Mouse (Mus musculus): Measurements from ENCODE around the gene Msmb.
"Not testable (repeated sequence)": the region's sequence is repeated elsewhere in the genome, so short reads cannot be mapped to it uniquely, and the experiment has no call there.

The Msmb gene

DNA sequence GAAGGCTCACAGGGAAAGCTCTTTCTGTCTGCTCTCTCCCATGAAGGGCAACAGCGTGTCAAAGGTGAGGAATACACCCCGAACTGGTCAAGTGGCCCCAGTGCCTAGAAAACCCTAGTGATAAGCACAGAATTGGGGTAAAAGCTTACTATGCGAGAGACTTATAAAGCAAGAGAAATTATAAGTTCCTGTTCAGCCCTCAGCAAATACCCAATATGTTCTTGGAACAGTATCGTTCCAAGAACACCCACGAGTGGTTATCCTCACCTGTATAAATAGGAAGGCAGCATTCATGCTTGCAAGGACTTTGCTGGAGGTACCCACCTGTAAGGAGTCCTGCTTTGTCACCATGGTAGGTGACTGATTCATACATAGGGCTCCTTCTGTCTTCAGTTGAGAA lies at the start of gene Msmb:
TSS of gene Msmb (plus strand) at position 301 of the 400 bp plus-strand sequence.
- in situ Hi-C loops (cut with MboI; ENCODE audit: unreplicated experiment in 2 of 2), result no loop called here

DNA sequence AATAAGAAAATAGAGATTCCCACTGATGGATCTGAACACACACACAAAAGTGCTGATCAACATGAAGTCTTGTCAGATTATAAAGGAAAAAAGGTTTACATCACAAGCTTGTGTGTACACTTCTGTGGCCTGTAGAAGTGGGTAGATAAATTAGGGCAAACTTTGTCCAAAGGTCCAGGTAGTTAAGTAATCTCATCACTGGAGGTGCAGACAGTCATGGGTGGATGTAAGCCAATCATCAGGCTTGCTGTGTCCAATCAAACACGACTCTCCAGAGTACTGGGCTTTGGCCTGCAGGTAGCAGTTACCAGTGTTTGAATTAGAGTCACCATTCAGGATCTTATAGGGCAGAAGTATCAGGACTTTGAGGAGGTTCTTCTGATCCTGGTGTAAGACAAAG lies 48.8 kb upstream of the Msmb start:
- in situ Hi-C loops (cut with MboI; ENCODE audit: unreplicated experiment in 2 of 2), result loop anchor here in 1 of 2 experiments (25.0 kb wide), 2 partner anchors 756 to 881 kb away; partner anchors contain the start of genes Capn7, Nisch, Sema3g and Tnnc1

DNA sequence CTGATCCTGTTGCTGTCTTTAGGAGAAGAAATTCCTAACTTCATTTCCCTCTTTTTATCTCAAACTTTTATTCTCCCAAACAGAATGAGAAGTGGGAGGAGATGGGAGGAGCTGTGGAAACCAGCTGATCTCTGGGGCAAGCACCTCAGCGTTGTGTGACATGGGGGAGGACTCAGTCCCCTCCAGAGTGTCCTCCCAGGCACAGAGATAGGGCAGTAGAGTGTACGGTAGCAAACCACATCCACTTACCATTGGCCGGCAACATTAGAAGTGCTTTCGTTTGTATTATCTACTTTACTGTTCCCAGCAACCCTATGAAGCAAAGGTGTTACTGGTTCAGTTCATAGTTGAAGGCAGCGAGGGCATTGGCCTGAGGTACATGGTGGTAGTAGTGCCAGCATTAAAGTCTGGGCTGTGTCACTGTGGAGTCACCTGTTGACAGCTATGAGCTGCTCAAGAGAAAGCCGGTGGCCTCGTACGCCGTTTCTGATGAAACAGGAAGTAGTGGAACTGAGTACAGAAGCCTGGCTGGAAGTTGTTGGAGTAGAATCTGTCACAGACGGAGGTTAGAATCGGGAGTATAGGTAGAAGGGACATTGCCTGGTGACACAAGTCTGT lies 48.2 kb upstream of the Msmb start:
- in situ Hi-C loops (cut with MboI; ENCODE audit: unreplicated experiment in 2 of 2), result loop anchor here in 1 of 2 experiments (25.0 kb wide), 2 partner anchors 756 to 881 kb away; partner anchors contain the start of genes Capn7, Nisch, Sema3g and Tnnc1

DNA sequence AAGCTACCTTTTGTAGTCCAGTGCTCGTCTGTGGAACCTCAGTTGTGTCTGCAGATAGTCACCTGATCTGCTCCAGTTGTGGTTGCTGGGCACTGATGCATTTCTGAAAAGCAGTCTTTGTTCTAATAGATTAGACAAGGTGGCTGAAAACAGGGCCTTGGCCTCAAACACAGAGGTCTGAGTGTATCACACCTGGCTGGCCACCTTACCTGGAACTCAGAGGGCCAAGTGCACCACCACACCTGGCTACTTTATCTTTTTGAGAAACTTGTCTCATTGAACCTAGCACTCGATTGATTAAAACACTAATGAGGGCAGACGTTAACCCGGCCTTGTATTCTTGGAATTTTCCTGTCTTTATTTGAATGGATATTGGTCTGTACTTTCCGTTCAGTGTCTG lies 46.2 kb upstream of the Msmb start:
- in situ Hi-C loops (cut with MboI; ENCODE audit: unreplicated experiment in 2 of 2), result loop anchor here in 1 of 2 experiments (25.0 kb wide), 2 partner anchors 758 to 883 kb away; partner anchors contain the start of genes Capn7, Nisch, Sema3g and Tnnc1

DNA sequence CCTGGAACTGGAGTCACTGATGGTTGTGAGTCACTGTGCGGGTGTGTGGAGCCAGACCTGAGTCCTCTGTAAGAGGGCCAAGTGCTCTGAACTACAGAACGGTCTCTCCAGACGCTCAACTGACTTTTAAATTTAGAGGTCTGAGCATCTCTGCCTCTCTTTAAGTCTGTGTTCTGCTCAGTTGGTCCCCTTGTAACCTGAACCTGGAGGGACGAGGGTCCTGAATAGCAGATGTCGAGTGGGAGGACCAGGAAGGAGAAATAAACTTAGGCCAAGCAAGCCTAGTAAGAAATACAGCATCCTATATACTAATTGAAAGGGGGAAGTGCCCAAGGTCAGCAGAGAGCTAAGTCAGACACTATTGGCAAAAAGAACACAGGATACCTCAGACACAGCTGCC lies 45.1 kb upstream of the Msmb start:
- in situ Hi-C loops (cut with MboI; ENCODE audit: unreplicated experiment in 2 of 2), result loop anchor here in 1 of 2 experiments (25.0 kb wide), 2 partner anchors 759 to 884 kb away; partner anchors contain the start of genes Capn7, Nisch, Sema3g and Tnnc1

DNA sequence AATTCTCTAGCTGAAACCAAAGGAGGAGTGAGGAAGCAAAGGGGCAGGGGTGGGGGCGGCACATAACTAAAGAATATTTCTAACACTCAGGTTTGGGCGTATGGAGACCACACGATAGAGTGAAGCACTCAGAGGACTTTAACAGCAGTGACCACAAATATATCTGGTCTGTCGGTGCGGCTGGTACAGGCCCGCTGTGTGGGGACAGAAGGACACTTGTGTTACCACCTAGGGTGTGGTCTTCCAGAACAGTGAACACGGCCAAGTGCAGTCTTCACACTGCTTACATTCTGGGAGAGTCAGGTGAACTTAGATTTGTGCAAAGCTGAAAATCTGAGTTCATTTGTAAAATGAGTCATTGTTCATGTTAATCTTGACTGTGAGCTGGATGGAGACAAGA lies 44.1 kb upstream of the Msmb start:
- in situ Hi-C loops (cut with MboI; ENCODE audit: unreplicated experiment in 2 of 2), result loop anchor here in 1 of 2 experiments (25.0 kb wide), 2 partner anchors 760 to 885 kb away; partner anchors contain the start of genes Capn7, Nisch, Sema3g and Tnnc1

DNA sequence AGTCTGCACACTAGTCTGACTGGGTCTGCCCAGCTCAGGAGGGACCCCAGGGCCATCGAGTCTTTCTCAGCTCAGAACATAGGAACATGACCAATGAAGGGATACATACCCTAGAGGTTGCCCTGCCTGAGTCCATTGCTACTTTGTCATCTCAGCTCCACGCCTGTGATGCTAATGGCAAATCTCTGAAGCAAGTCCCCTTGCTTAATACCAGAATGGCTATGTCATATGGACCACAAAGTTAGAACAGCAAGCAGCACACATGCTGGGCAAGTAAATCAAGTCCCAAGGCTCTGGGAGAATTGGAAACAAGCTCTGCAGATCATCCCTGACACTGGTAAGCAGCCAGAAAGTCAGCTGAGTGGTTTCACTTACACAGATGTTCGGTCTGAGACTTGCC lies 42.9 kb upstream of the Msmb start:
- in situ Hi-C loops (cut with MboI; ENCODE audit: unreplicated experiment in 2 of 2), result loop anchor here in 1 of 2 experiments (25.0 kb wide), 2 partner anchors 762 to 887 kb away; partner anchors contain the start of genes Capn7, Nisch, Sema3g and Tnnc1

DNA sequence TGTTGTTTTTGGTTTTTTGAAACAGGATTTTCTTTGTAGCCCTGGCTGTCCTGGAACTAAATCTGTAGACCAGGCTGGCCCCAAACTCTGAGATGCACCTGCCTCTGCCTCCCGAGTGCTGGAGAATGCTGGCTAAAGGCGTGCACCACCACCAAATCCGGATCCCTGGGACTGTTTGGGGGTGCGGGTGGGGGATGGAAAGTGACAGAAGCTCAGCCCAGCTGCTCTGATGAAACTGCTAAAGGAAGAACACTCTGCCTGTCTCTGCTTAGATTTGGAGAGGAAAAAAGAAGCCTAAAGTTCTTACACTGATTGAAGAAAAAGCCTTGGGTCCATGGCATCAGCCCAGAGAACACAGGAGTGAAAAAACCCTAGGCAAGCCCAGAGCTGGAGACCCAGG lies 38.3 kb upstream of the Msmb start:
- in situ Hi-C loops (cut with MboI; ENCODE audit: unreplicated experiment in 2 of 2), result loop anchor here in 1 of 2 experiments (25.0 kb wide), 1 partner anchor 384 kb away; no protein-coding TSS in a partner anchor

DNA sequence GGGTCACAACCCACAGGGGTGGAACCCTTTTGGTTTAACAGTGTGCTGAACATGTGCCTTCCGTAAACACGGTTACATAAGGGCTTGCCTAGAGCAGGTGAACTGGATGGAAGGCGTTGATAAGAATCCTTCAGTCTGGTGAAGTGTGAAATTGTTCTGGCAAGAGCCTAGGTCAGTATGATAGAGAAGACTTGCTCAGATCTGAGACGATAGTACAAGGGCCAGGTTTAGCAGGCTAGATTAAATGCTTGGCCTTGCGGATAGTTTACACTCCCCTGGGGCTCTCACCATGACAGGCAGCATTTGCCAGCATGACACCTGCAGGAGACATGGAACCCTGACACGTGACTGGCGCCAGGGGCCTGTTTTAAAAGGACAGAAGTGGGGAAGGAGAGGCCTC lies 36.2 kb upstream of the Msmb start:
- in situ Hi-C loops (cut with MboI; ENCODE audit: unreplicated experiment in 2 of 2), result loop anchor here in 1 of 2 experiments (25.0 kb wide), 1 partner anchor 382 kb away; no protein-coding TSS in a partner anchor

DNA sequence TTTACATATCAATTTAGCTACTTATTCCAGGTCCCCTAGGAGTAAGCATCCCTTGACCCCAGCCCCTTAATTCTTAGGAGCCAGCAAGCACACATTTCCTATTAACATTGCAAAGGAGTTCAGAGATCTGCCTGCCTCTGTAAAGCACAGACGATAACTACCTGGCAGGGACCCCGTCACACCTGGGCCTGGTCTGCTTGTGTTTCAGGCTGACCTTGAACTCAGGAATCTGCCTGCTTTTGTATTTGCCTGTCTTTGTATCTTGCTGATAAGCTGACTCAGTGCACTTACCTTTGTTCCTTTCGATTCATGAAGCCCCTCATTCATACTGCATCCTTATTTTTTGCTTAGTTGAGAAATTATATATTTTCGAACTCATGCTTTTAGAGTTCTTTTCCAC lies 34.9 kb upstream of the Msmb start:
- in situ Hi-C loops (cut with MboI; ENCODE audit: unreplicated experiment in 2 of 2), result loop anchor here in 1 of 2 experiments (25.0 kb wide), 1 partner anchor 380 kb away; no protein-coding TSS in a partner anchor

DNA sequence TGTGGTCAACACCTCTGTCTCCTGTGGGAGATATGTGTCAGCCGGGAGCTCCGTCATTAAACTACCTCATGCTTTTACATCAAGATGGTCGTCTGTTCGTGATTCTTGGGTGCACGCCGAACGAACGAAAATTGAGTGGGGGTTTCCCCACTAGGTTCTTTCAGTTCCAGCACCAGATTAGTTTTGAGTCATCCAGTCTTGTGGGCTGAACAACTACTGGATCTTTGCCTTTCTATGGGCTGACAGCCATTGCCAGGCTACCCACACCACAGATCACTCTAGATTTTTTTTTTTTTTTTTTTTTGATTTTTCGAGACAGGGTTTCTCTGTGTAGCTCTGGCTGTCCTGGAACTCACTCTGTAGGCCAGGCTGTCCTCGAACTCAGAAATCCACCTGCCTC lies 29.7 kb upstream of the Msmb start:
- in situ Hi-C loops (cut with MboI; ENCODE audit: unreplicated experiment in 2 of 2), result loop anchor here in 1 of 2 experiments (25.0 kb wide), 1 partner anchor 375 kb away; no protein-coding TSS in a partner anchor

DNA sequence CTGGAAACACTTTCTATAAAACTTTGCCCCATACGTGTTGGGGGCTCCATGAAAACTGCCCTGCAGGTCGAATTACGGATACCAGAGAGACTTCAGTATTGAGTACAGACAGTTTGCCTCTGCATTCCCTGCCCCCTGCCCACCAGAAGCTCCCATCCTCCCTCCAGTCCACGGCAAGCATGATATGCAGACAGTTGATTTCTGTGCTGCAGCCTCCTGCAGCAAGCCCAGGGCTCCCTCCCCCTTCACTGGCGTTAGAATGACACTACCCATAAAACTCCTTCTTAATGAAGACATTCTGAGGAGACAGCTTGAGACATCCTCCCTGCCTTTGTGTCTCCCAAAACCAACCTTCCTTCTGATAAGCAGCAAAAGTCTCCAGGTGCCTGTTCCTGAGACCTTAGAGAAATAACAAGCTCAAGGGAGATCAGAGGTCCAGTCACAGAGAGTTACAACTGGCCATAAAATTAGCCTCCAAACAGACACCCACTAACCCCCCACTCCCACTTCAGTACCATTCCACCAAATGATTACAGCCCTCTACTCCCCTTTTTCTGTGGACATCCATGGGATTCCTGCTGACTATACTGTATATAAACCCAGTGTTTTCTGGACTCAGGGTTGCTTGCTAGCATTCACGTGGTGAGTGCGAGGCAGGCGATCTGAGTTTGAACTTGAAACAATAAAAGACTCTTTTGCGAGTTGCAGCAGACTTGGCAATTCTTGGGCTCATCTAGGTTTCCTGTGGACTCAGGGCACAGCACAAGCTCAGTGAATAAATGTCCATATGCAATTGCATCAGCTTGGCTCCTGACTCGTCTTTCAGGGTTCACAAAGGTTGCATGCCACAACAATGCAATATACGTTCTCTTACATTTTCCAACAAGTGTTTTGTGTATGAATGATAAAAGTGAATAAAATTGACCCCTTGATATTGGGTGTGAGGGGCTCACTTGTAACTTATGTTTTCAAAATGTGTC lies 20.6 kb upstream of the Msmb start:
- in situ Hi-C loops (cut with MboI; ENCODE audit: unreplicated experiment in 2 of 2), result loop anchor here in 1 of 2 experiments (10.0 to 25.0 kb wide), 2 partner anchors 74 to 366 kb away; no protein-coding TSS in a partner anchor

DNA sequence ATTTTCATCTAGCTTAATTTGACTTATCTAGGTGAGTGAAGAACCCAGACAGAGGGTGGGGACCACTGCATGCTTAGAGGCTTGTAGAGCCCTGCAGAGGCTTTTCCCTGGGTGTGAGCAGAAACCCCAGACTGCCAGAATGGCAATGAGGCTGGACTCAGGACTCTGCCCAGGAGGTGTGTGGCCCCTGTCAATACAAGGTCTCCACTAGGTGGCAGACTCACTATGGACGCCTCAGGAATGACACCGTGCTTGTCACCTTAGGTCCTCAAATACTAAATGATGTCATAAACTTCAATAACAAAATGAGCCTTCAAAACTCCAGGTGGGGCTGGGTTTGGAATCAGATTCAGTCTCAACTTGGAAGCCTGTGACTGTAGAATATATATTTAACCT lies 19.9 kb upstream of the Msmb start:
- in situ Hi-C loops (cut with MboI; ENCODE audit: unreplicated experiment in 2 of 2), result loop anchor here in 1 of 2 experiments (10.0 to 25.0 kb wide), 2 partner anchors 73 to 365 kb away; no protein-coding TSS in a partner anchor

DNA sequence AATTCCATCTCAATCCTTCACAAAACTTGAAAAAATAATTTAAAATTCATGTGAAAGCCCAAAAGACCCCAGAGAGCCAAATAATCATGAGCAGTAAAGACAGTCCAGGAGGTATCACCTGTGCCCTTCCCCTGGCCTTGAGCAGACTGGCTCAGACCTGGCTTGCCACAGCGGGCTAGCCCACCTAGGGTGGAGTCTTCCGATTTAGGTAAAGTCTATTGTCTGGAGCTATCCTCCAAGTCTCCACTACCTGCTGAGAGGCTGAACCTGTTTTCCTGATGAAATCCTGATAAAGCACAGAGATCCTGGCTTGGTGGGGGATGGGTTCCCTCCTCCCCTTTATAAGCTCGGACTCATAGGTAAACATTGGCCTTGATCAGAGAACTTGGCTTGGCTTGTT lies 17.6 kb upstream of the Msmb start:
- in situ Hi-C loops (cut with MboI; ENCODE audit: unreplicated experiment in 2 of 2), result loop anchor here in 1 of 2 experiments (10.0 to 25.0 kb wide), 2 partner anchors 71 to 363 kb away; no protein-coding TSS in a partner anchor

DNA sequence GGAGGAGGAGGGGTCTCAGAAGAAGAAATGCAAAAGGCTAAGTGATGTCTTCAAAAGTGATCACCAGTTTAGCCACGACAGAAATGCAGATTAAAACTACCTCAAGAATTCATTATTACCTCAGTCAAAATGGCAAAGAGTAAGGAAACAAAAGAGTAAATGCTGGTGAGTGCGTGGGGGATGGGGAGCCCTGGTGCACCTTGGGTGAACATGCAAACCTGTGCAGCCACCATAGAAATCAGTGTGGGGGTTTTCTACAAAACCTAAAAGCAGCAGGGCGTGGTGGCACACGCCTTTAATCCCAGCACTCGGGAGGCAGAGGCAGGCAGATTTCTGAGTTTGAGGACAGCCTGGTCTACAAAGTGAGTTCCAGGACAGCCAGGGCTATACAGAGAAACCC lies 16.6 kb upstream of the Msmb start:
- in situ Hi-C loops (cut with MboI; ENCODE audit: unreplicated experiment in 2 of 2), result loop anchor here in 1 of 2 experiments (10.0 kb wide), 1 partner anchor 70 kb away; no protein-coding TSS in a partner anchor

DNA sequence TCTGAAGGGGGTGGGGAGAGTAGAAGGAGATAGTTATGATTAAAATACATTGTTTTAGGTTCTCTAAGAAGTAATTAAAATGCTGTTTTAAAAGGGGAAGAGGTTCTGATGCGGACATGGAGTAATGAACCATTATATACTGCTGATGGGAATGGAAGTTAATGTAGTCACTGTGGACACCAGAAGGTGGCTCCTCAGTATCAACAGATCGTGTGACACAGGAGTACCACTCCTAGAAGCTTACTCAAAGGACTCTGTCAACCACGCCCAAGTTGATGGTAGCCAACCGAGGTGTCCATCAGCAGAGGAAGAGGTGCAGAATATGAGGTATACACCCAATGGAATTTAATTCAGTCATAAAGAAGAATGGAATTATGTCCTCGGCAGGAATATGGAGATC lies 13.4 kb upstream of the Msmb start:
- in situ Hi-C loops (cut with MboI; ENCODE audit: unreplicated experiment in 2 of 2), result loop anchor here in 1 of 2 experiments (10.0 kb wide), 1 partner anchor 66 kb away; no protein-coding TSS in a partner anchor

DNA sequence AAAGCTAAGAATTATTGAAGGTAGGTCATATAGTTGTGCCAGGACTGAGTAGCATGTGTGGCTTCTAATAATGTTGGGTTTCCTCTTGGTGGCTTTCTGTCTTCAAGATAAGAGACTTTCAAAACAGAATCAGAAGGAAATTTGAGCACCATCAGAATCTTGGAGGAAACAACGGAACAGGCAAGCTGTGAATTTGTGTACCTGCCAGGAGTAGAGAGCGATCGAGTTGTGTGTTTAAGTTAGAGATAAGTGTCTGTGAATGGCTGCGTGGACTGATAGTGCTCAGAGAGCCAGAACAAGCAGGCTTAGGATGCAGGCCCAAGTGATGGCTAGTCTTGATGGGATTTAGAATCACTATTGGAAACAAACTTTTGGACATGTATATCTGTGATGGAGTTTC lies 10.0 kb upstream of the Msmb start:
- in situ Hi-C loops (cut with MboI; ENCODE audit: unreplicated experiment in 2 of 2), result no loop called here

DNA sequence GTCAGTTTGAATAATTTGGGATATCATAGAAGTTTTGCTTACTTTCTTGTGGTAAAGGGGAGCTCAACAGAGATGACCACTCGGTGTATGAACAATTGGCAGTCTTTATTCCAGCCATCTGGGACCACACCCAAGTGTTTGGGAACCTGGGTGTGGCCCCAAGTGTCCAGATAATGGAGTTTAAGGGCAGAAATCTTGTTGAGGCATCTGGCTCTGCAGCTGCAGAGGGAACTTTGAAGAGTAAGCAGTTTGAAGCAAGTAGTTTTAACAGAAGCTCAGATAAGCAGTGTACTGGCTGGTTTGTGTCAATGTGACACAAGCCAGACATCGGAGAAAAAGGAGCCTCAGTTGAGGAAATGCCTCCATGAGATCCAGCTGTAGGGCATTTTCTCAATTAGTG lies 7.5 kb upstream of the Msmb start:
- in situ Hi-C loops (cut with MboI; ENCODE audit: unreplicated experiment in 2 of 2), result no loop called here

DNA sequence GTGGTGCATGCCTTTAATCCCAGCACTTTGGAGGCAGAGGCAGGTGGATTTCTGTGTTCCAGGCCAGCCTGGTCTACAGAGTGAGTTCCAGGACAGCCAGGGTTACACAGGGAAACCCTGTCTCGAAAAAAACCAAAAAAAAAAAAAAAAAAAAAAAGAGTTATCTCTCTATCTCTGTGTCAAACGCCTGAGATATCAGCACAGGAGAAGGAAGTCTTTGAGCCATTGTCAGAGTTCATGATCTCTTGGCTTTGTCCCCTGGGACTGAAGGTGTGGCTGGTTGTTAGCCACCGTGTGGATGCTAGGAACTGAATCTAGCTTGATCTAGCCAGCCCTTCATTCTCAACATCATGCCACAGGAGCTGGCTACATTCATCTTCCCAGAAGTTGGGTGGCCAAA lies 5.4 kb upstream of the Msmb start:
- in situ Hi-C loops (cut with MboI; ENCODE audit: unreplicated experiment in 2 of 2), result not testable (repeated sequence)

DNA sequence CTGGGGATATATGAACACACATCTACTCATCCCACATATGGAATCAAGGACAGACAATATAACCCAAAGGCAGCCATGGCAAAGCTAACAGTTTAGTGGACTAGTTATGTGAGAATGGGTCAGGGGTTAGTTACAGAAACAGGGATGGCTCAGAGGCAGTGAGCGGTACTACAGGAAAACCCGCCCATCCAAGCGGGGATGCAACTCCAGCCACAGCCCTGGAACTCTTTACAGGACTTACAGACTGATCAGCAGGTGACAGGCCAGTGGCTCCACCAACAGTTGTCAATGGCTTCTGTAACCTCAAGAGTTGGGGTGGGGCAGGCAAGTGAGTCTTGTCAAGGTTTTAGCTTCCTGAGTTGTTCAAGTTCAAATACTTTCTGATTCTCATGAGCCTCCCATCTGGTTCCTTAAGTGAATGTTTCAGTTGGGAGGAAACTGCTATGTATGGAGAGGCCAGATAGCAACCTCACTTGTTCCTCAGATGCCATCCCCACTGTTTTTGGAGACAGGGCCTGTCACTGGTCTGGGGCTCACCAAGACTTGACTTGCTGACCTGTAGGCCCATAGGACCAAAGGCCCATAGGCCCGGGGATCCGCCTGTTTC lies 1.4 kb upstream of the Msmb start:
- in situ Hi-C loops (cut with MboI; ENCODE audit: unreplicated experiment in 2 of 2), result no loop called here
